Mouse (Mus musculus): ENCODE results near the gene Trex1. TPM values are rescaled to one million over a fixed set of nuclear protein-coding genes. Genes with fewer than 3 reads are reported as not detected.

The Trex1 gene
- polyA plus RNA-seq, 1 experiment = 10.0 TPM

- Histone ChIP-seq H3K79me2 (ENCODE audit: control insufficient read depth, insufficient read depth) (no peaks in the 10 kb centered on the region), H3K27me3 (ENCODE audit: control insufficient read depth, insufficient read depth, insufficient read length) (no peaks in the 10 kb centered on the region), H3ac (ENCODE audit: control insufficient read depth, insufficient read length) (no peak overlapping the region), H3K4me2 (ENCODE audit: low read depth) (no peak overlapping the region), H3K36me3 (ENCODE audit: control insufficient read depth, insufficient read depth) (no peaks in the 10 kb centered on the region), H3K4me3 (no peak overlapping the region)
- TF ChIP-seq MAX (IDR thresholded peaks at IDR 0.05; ENCODE audit: low read depth) (no peak), MYOG (IDR thresholded peaks at IDR 0.05; ENCODE audit: control insufficient read depth in 1 of 3, insufficient read depth in 1 of 3, insufficient read length in 2 of 3, low read depth in 2 of 3) (no peak), MYOD1 (IDR thresholded peaks at IDR 0.05; ENCODE audit: control insufficient read depth in 1 of 3, insufficient read length in 2 of 3, low read depth in 2 of 3) (no peak), REST (IDR thresholded peaks at IDR 0.05; ENCODE audit: insufficient read depth, insufficient read length) (no peak), POLR2AphosphoS2 (IDR thresholded peaks at IDR 0.05; ENCODE audit: insufficient read length, low read depth) (no peak), USF1 (IDR thresholded peaks at IDR 0.05; ENCODE audit: low read depth) (no peak), TCF12 (IDR thresholded peaks at IDR 0.05; ENCODE audit: insufficient read depth, poor library complexity, severe bottlenecking) (no peak), E2F4 (IDR thresholded peaks at IDR 0.05; ENCODE audit: insufficient read depth) (no peak), SRF (IDR thresholded peaks at IDR 0.05; ENCODE audit: control insufficient read depth, insufficient read length, low read depth) (no peak), TCF3 (IDR thresholded peaks at IDR 0.05; ENCODE audit: insufficient read length, low read depth) (no peak), POLR2A (IDR thresholded peaks at IDR 0.05; ENCODE audit: insufficient read length, low read depth) (no peak), CEBPB (IDR thresholded peaks at IDR 0.05; ENCODE audit: insufficient read depth, poor library complexity, severe bottlenecking) (no peak)
These were observed 6.9 kb downstream of the Trex1 start for GRCm38 (mm10) chr9:109052490-109053260.

GRCm38 (mm10) chr9:109051651-109052489, 7.7 kb downstream of the Trex1 start:
- H3K36me3 ChIP-seq (ENCODE audit: control insufficient read depth, insufficient read depth) = no peaks in the 10 kb centered on the region
- H3K4me2 ChIP-seq (ENCODE audit: low read depth) = no peak overlapping the region
- TF ChIP-seq MAX (IDR thresholded peaks at IDR 0.05; ENCODE audit: low read depth) (no peak), TCF12 (IDR thresholded peaks at IDR 0.05; ENCODE audit: insufficient read depth, poor library complexity, severe bottlenecking) (no peak), POLR2AphosphoS2 (IDR thresholded peaks at IDR 0.05; ENCODE audit: insufficient read length, low read depth) (no peak), E2F4 (IDR thresholded peaks at IDR 0.05; ENCODE audit: insufficient read depth) (no peak), USF1 (IDR thresholded peaks at IDR 0.05; ENCODE audit: low read depth) (no peak), MYOG (IDR thresholded peaks at IDR 0.05; ENCODE audit: control insufficient read depth in 1 of 3, insufficient read depth in 1 of 3, insufficient read length in 2 of 3, low read depth in 2 of 3) (no peak), MYOD1 (IDR thresholded peaks at IDR 0.05; ENCODE audit: control insufficient read depth in 1 of 3, insufficient read length in 2 of 3, low read depth in 2 of 3) (no peak), REST (IDR thresholded peaks at IDR 0.05; ENCODE audit: insufficient read depth, insufficient read length) (no peak), POLR2A (IDR thresholded peaks at IDR 0.05; ENCODE audit: insufficient read length, low read depth) (no peak), CEBPB (IDR thresholded peaks at IDR 0.05; ENCODE audit: insufficient read depth, poor library complexity, severe bottlenecking) (no peak), TCF3 (IDR thresholded peaks at IDR 0.05; ENCODE audit: insufficient read length, low read depth) (no peak), SRF (IDR thresholded peaks at IDR 0.05; ENCODE audit: control insufficient read depth, insufficient read length, low read depth) (no peak)
- no peak overlapping the region for H3K4me3 ChIP-seq
- H3K79me2 ChIP-seq (ENCODE audit: control insufficient read depth, insufficient read depth) = no peaks in the 10 kb centered on the region
- H3ac ChIP-seq (ENCODE audit: control insufficient read depth, insufficient read length) = no peak overlapping the region
- H3K27me3 ChIP-seq (ENCODE audit: control insufficient read depth, insufficient read depth, insufficient read length) = no peaks in the 10 kb centered on the region

- H3ac ChIP-seq (ENCODE audit: control insufficient read depth, insufficient read length) = no peak overlapping the region
- no peaks in the 10 kb centered on the region for H3K36me3 ChIP-seq (ENCODE audit: control insufficient read depth, insufficient read depth)
- no peaks in the 10 kb centered on the region for H3K79me2 ChIP-seq (ENCODE audit: control insufficient read depth, insufficient read depth)
- H3K4me3 ChIP-seq = no peak overlapping the region
- H3K27me3 ChIP-seq (ENCODE audit: control insufficient read depth, insufficient read depth, insufficient read length) = no peaks in the 10 kb centered on the region
- TF ChIP-seq CEBPB (IDR thresholded peaks at IDR 0.05; ENCODE audit: insufficient read depth, poor library complexity, severe bottlenecking) = no peak
- TF ChIP-seq POLR2AphosphoS2 (IDR thresholded peaks at IDR 0.05; ENCODE audit: insufficient read length, low read depth) = no peak
- no peak for TF ChIP-seq MYOG (IDR thresholded peaks at IDR 0.05; ENCODE audit: control insufficient read depth in 1 of 3, insufficient read depth in 1 of 3, insufficient read length in 2 of 3, low read depth in 2 of 3)
- TF ChIP-seq E2F4 (IDR thresholded peaks at IDR 0.05; ENCODE audit: insufficient read depth) = no peak
- TF ChIP-seq SRF (IDR thresholded peaks at IDR 0.05; ENCODE audit: control insufficient read depth, insufficient read length, low read depth) = no peak
- no peak for TF ChIP-seq MAX (IDR thresholded peaks at IDR 0.05; ENCODE audit: low read depth)
- TF ChIP-seq POLR2A (IDR thresholded peaks at IDR 0.05; ENCODE audit: insufficient read length, low read depth) = no peak
- TF ChIP-seq REST (IDR thresholded peaks at IDR 0.05; ENCODE audit: insufficient read depth, insufficient read length) = no peak
- TF ChIP-seq TCF12 (IDR thresholded peaks at IDR 0.05; ENCODE audit: insufficient read depth, poor library complexity, severe bottlenecking) = no peak
- no peak for TF ChIP-seq MYOD1 (IDR thresholded peaks at IDR 0.05; ENCODE audit: control insufficient read depth in 1 of 3, insufficient read length in 2 of 3, low read depth in 2 of 3)
- TF ChIP-seq USF1 (IDR thresholded peaks at IDR 0.05; ENCODE audit: low read depth) = no peak
- no peak overlapping the region for H3K4me2 ChIP-seq (ENCODE audit: low read depth)
These were observed 8.5 kb downstream of the Trex1 start for GRCm38 (mm10) chr9:109051011-109051501.

- Histone ChIP-seq H3K79me2 (ENCODE audit: control insufficient read depth, insufficient read depth) (no peaks in the 10 kb centered on the region), H3K4me3 (no peak overlapping the region), H3ac (ENCODE audit: control insufficient read depth, insufficient read length) (no peak overlapping the region), H3K4me2 (ENCODE audit: low read depth) (no peak overlapping the region), H3K36me3 (ENCODE audit: control insufficient read depth, insufficient read depth) (no peaks in the 10 kb centered on the region), H3K27me3 (ENCODE audit: control insufficient read depth, insufficient read depth, insufficient read length) (no peaks in the 10 kb centered on the region)
- TF ChIP-seq POLR2A (IDR thresholded peaks at IDR 0.05; ENCODE audit: insufficient read length, low read depth) (no peak), MYOD1 (IDR thresholded peaks at IDR 0.05; ENCODE audit: control insufficient read depth in 1 of 3, insufficient read length in 2 of 3, low read depth in 2 of 3) (no peak), MAX (IDR thresholded peaks at IDR 0.05; ENCODE audit: low read depth) (no peak), SRF (IDR thresholded peaks at IDR 0.05; ENCODE audit: control insufficient read depth, insufficient read length, low read depth) (no peak), REST (IDR thresholded peaks at IDR 0.05; ENCODE audit: insufficient read depth, insufficient read length) (no peak), TCF12 (IDR thresholded peaks at IDR 0.05; ENCODE audit: insufficient read depth, poor library complexity, severe bottlenecking) (no peak), MYOG (IDR thresholded peaks at IDR 0.05; ENCODE audit: control insufficient read depth in 1 of 3, insufficient read depth in 1 of 3, insufficient read length in 2 of 3, low read depth in 2 of 3) (no peak), POLR2AphosphoS2 (IDR thresholded peaks at IDR 0.05; ENCODE audit: insufficient read length, low read depth) (no peak)
These were observed 8.9 kb downstream of the Trex1 start for GRCm38 (mm10) chr9:109050674-109050997.

All from myocyte (in vitro differentiated cells).